Mouse (Mus musculus) myocyte (in vitro differentiated cells): ENCODE data around the gene Gabrg3. TPM values are rescaled to one million over a fixed set of nuclear protein-coding genes. Genes with fewer than 3 reads are reported as not detected.

Experiments
- H3K27me3 ChIP-seq: one replicate; pipeline ENCODE4 v1.6.1; 2011; ENCODE audit not compliant: control insufficient read depth, insufficient read depth, insufficient read length
- H3K36me3 ChIP-seq: one replicate; pipeline ENCODE4 v1.6.1; 2011; ENCODE audit not compliant: control insufficient read depth, insufficient read depth
- H3K4me2 ChIP-seq: one replicate; pipeline ENCODE4 v1.6.1; 2011; ENCODE audit warnings: low read depth, control low read depth
- H3K4me3 ChIP-seq: one replicate; pipeline ENCODE4 v1.5.1; 2011; ENCODE audit warnings: mild to moderate bottlenecking, control low read depth, moderate library complexity
- H3K79me2 ChIP-seq: one replicate; pipeline ENCODE4 v1.6.1; 2011; ENCODE audit not compliant: control insufficient read depth, insufficient read depth
- H3ac ChIP-seq: one replicate; pipeline ENCODE4 v1.6.1; 2011; ENCODE audit not compliant: control insufficient read depth, insufficient read length
- CEBPB ChIP-seq: IDR thresholded peaks from 2 replicates; pipeline ENCODE4 v1.6.1; 2011; ENCODE audit warnings: mild to moderate bottlenecking, moderate library complexity; ENCODE audit not compliant: poor library complexity, insufficient read depth, severe bottlenecking
- E2F4 ChIP-seq: IDR thresholded peaks from one replicate; pipeline ENCODE4 v1.6.1; 2011; ENCODE audit warnings: mild to moderate bottlenecking, control low read depth, moderate library complexity; ENCODE audit not compliant: insufficient read depth
- MAX ChIP-seq: IDR thresholded peaks from one replicate; pipeline ENCODE4 v1.6.1; 2011; ENCODE audit warnings: low read depth, mild to moderate bottlenecking, control low read depth
- MYOD1 ChIP-seq, 3 experiments: IDR thresholded peaks; one replicate each; pipeline ENCODE4 v1.6.1; 2011; ENCODE audit warnings: control low read depth in 2 of 3, low read depth in 2 of 3, mild to moderate bottlenecking in 2 of 3, moderate library complexity in 1 of 3; ENCODE audit not compliant: insufficient read length in 2 of 3, control insufficient read depth in 1 of 3
- MYOG ChIP-seq, 3 experiments: IDR thresholded peaks; one replicate each; pipeline ENCODE4 v1.6.1; 2011; ENCODE audit warnings: control low read depth in 2 of 3, low read depth in 2 of 3, mild to moderate bottlenecking in 2 of 3; ENCODE audit not compliant: insufficient read length in 2 of 3, control insufficient read depth in 1 of 3, insufficient read depth in 1 of 3
- POLR2A ChIP-seq: IDR thresholded peaks from one replicate; pipeline ENCODE4 v1.6.1; 2011; ENCODE audit warnings: low read depth, mild to moderate bottlenecking, control low read depth, moderate library complexity; ENCODE audit not compliant: insufficient read length
- POLR2AphosphoS2 ChIP-seq: IDR thresholded peaks from one replicate; pipeline ENCODE4 v1.6.1; 2011; ENCODE audit warnings: low read depth, control low read depth; ENCODE audit not compliant: insufficient read length
- REST ChIP-seq: IDR thresholded peaks from one replicate; pipeline ENCODE4 v1.6.1; 2011; ENCODE audit warnings: mild to moderate bottlenecking, control low read depth, moderate library complexity; ENCODE audit not compliant: insufficient read depth, insufficient read length
- SRF ChIP-seq: IDR thresholded peaks from one replicate; pipeline ENCODE4 v1.6.1; 2011; ENCODE audit warnings: low read depth; ENCODE audit not compliant: control insufficient read depth, insufficient read length
- TCF12 ChIP-seq: IDR thresholded peaks from one replicate; pipeline ENCODE4 v1.6.1; 2011; ENCODE audit warnings: mild to moderate bottlenecking, control low read depth; ENCODE audit not compliant: poor library complexity, insufficient read depth, severe bottlenecking
- TCF3 ChIP-seq: IDR thresholded peaks from one replicate; pipeline ENCODE4 v1.6.1; 2011; ENCODE audit warnings: low read depth, control low read depth; ENCODE audit not compliant: insufficient read length
- USF1 ChIP-seq: IDR thresholded peaks from one replicate; pipeline ENCODE4 v1.6.1; 2011; ENCODE audit warnings: low read depth, mild to moderate bottlenecking, control low read depth, moderate library complexity
- polyA plus RNA-seq: library from polyadenylated mRNA; unstranded; fragments of >200 nt; fragmentation: generic; extraction: Trizol; gene quantifications from one replicate; pipeline ENCODE4 v1.2.1, GENCODE M21; 2012; ENCODE audit warnings: missing spikeins

Gabrg3 gene
- polyA plus RNA-seq, 1 experiment, result not detected

- Histone ChIP-seq H3ac (no peak overlapping the region), H3K79me2 (no peaks in the 10 kb centered on the region), H3K36me3 (no peaks in the 10 kb centered on the region), H3K27me3 (no peaks in the 10 kb centered on the region), H3K4me2 (no peak overlapping the region), H3K4me3 (no peak overlapping the region)
- no peak for TF ChIP-seq TCF3
- no peak for TF ChIP-seq POLR2AphosphoS2
- no peak for TF ChIP-seq E2F4
- no peak for TF ChIP-seq TCF12
- TF ChIP-seq REST, result no peak
Observed at GRCm38 (mm10) chr7:56867314-56868075, 519.5 kb downstream of the Gabrg3 start.

GRCm38 (mm10) chr7:56843565-56843964 lies 543.4 kb downstream of the Gabrg3 start:
- Histone ChIP-seq H3K4me3 (no peak overlapping the region), H3K79me2 (no peaks in the 10 kb centered on the region), H3K4me2 (no peak overlapping the region), H3ac (no peak overlapping the region), H3K27me3 (no peaks in the 10 kb centered on the region), H3K36me3 (no peaks in the 10 kb centered on the region)
- TF ChIP-seq MYOG (IDR thresholded peaks at IDR 0.05; ENCODE audit: control insufficient read depth in 1 of 3, insufficient read depth in 1 of 3, insufficient read length in 2 of 3, low read depth in 2 of 3) (no peak), TCF3 (no peak), CEBPB (no peak)

- no peak for TF ChIP-seq E2F4
- no peak for TF ChIP-seq POLR2A
- no peak for TF ChIP-seq MYOG (IDR thresholded peaks at IDR 0.05; ENCODE audit: control insufficient read depth in 1 of 3, insufficient read depth in 1 of 3, insufficient read length in 2 of 3, low read depth in 2 of 3)
- TF ChIP-seq POLR2AphosphoS2, result no peak
- no peak for TF ChIP-seq MAX
- TF ChIP-seq TCF3, result no peak
- TF ChIP-seq MYOD1 (IDR thresholded peaks at IDR 0.05; ENCODE audit: control insufficient read depth in 1 of 3, insufficient read length in 2 of 3, low read depth in 2 of 3), result no peak
- TF ChIP-seq CEBPB, result no peak
- TF ChIP-seq SRF, result no peak
- TF ChIP-seq USF1, result no peak
- no peak for TF ChIP-seq REST
- no peak for TF ChIP-seq TCF12
- Histone ChIP-seq H3K27me3 (no peaks in the 10 kb centered on the region), H3K4me2 (no peak overlapping the region), H3K79me2 (no peaks in the 10 kb centered on the region), H3K4me3 (no peak overlapping the region), H3K36me3 (no peaks in the 10 kb centered on the region), H3ac (no peak overlapping the region)
Observed at GRCm38 (mm10) chr7:56825446-56825845, 561.5 kb downstream of the Gabrg3 start.

- TF ChIP-seq MYOD1 (IDR thresholded peaks at IDR 0.05; ENCODE audit: control insufficient read depth in 1 of 3, insufficient read length in 2 of 3, low read depth in 2 of 3) (no peak), USF1 (no peak), TCF12 (no peak), TCF3 (no peak), REST (no peak), CEBPB (no peak), MAX (no peak), POLR2A (no peak), SRF (no peak), POLR2AphosphoS2 (no peak), E2F4 (no peak)
- Histone ChIP-seq H3K4me3 (no peak overlapping the region), H3K79me2 (no peaks in the 10 kb centered on the region), H3K4me2 (no peak overlapping the region), H3K27me3 (no peaks in the 10 kb centered on the region), H3ac (no peak overlapping the region), H3K36me3 (no peaks in the 10 kb centered on the region)
Observed at GRCm38 (mm10) chr7:56801841-56802240, 585.1 kb downstream of the Gabrg3 start.

GRCm38 (mm10) chr7:56779122-56779521 lies 607.9 kb downstream of the Gabrg3 start:
- Histone ChIP-seq H3K4me2 (no peak overlapping the region), H3K4me3 (no peak overlapping the region), H3K79me2 (no peaks in the 10 kb centered on the region), H3K27me3 (no peaks in the 10 kb centered on the region), H3ac (no peak overlapping the region), H3K36me3 (no peaks in the 10 kb centered on the region)
- TF ChIP-seq TCF12 (no peak), POLR2A (no peak), TCF3 (no peak), MYOD1 (IDR thresholded peaks at IDR 0.05; ENCODE audit: control insufficient read depth in 1 of 3, insufficient read length in 2 of 3, low read depth in 2 of 3) (no peak), USF1 (no peak), MAX (no peak), REST (no peak), E2F4 (no peak), CEBPB (no peak), POLR2AphosphoS2 (no peak), SRF (no peak), MYOG (IDR thresholded peaks at IDR 0.05; ENCODE audit: control insufficient read depth in 1 of 3, insufficient read depth in 1 of 3, insufficient read length in 2 of 3, low read depth in 2 of 3) (no peak)
